Mouse (Mus musculus) mature B cell (primary cell): ENCODE measurements around the gene Tfap2e.

Experiments
- in situ Hi-C: fragments of 300-500 bp; cut with MboI; formaldehyde crosslinking; loops from 2 replicates; pipeline ENCODE4 v1.14.3; 2019

Gene Tfap2e

GRCm38 (mm10) chr4:126736001-126736414 is at the start of gene Tfap2e:
Gene Tfap2e (minus strand): TSS chr4:126736240.
- in situ Hi-C loops: no loop called here

- in situ Hi-C loops: no loop called here
Measured at GRCm38 (mm10) chr4:126782996-126783395, 47.0 kb upstream of the Tfap2e start.

DNA sequence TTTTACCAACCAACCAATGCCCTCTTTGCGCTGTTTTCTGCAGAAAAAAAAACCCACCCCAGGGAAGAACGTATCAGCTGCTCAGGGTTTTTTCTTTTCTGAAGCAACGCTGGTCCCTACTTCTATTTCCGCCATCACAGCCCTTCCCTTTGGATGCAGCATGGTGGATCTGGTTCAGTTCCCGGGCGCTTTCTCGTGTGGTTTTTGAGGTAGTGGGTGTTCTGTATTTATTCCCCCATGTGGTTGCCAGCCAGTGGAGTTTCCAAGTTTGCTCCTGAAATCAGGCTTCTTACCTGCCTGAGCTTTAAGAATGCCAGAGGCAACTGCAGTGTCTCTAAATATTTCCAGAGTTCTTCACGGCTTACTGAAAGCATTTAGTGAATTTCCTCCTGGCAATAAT is 46.5 kb upstream of the Tfap2e start:
- in situ Hi-C loops: no loop called here

GRCm38 (mm10) chr4:126781871-126782270 is 45.8 kb upstream of the Tfap2e start:
- in situ Hi-C loops: no loop called here

DNA sequence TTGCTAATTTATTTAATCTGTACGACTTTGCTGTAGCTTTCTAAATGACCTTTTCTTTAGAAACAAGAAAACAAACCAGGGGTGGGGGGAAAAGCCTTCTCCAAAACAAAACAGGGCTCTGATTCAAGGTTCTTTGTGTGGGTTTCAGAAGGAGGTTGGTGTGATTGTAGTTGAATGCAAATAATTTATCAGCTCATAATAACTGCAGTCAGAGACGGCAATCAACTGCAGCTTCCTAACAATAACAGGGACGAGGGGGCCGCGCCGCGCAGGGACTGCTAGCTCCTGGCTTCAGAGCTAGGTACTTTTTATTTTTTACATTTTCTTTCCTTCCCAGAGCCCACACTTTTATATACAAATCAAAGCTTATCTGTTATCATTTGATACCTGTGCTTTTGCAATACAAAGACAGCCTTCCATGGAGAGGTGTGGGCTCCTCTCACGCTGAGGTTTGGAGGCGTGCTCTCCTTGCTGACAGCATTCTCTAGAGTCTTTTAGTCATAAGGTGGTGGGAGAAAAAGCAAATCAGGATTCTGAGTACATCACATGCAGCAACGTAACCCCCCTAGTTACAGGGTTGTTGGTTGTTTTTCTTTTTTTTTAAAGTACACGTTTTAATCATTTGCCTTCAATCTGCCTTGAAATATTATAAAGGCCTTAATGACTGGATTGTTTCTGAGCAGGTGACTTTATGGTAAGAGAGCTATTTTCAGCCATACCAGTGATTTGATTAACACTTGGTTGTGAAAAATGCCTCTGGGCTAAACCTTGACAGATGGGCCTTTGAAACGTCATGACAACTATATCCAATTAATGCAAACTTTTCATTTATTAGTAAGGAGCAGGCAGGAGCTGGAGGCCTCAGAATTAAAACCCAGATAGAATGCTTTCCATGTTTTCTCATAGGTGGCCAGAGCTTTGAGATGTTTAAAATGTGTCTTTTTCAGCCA is 44.1 kb upstream of the Tfap2e start:
- in situ Hi-C loops: no loop called here

DNA sequence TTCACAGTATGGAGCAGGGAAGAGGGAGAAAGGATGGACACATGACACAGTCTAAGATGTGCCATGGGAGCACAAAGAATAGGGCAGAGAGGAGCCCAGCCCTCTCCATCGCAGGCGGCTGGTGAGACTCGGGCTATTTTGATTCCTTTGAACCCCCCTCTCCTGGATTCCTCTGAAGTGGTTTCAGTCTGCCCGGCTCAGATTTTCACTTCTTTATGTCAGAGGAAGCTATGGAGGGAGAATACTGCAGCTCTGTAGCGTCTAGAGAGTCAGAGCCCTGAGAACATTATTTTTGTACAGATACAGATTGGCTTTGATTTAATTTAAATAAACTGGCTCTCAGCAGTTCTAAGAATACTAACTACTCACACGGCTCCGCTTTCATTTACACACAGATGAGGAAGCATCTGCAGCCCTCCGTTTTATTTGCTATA is 43.1 kb upstream of the Tfap2e start:
- in situ Hi-C loops: no loop called here

GRCm38 (mm10) chr4:126775182-126775581 is 39.1 kb upstream of the Tfap2e start:
- in situ Hi-C loops: no loop called here

DNA sequence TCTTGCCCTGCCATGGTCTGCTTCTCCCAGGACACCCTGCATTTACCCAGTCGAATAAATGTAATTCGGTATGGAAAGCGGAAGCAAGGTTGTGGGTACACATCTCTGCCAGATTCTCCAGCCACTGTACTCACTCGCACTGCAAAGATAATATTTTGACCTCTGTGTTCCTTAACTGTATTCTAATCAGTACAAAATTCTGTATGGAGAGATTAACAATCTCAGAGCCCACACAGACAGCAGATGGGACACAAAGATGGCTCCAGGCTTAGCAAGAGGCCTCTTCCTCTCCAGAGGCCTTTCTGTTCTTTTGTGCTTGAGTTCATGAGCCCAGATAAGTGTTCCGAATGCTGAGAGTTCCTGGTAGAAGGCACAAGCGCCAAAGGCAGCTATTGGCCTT is 37.8 kb upstream of the Tfap2e start:
- in situ Hi-C loops: no loop called here

DNA sequence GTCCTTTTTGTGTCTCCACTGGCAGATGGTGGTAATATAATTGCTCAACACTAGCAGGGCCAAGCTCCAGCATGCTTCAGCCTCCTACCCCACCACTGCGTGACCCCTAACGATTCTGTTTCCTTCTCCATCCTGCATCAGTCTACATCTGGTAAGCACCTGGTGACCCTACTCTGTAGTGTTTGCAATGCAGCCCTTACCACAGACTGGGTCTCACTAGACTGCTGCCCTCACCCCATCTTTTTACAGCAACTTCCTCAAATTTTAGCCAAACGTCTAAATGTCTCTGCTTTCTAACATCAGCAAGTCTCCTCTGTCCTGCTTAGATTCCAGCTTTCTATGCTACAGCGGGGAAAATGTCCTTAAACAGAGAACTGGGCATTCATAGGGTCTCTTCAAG is 34.8 kb upstream of the Tfap2e start:
- in situ Hi-C loops: no loop called here

GRCm38 (mm10) chr4:126769800-126770563 is 33.9 kb upstream of the Tfap2e start:
- in situ Hi-C loops: no loop called here

DNA sequence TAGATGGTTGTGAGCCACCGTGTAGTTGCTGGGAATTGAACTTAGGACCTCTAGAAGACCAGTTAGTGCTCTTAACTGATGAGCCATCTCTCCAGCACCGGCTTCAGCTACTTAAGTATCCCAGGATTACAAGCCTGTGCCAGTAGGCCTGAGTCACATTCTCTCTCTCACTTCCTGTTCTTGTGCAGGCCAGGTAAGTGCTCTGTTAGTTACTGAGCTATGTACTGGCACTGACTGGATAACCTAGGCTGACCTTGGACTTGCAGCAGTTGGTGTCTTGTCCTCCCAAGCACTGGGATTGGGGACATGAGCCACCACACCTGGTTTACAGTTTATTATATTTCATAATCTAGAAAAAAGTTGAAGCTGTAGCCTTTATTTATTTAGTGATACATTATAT is 27.4 kb upstream of the Tfap2e start:
- in situ Hi-C loops: no loop called here

GRCm38 (mm10) chr4:126762586-126763359 is 26.7 kb upstream of the Tfap2e start:
- in situ Hi-C loops: no loop called here

- in situ Hi-C loops: no loop called here
Measured at GRCm38 (mm10) chr4:126759435-126759834, 23.4 kb upstream of the Tfap2e start.

GRCm38 (mm10) chr4:126758299-126758698 is 22.3 kb upstream of the Tfap2e start:
- in situ Hi-C loops: no loop called here

DNA sequence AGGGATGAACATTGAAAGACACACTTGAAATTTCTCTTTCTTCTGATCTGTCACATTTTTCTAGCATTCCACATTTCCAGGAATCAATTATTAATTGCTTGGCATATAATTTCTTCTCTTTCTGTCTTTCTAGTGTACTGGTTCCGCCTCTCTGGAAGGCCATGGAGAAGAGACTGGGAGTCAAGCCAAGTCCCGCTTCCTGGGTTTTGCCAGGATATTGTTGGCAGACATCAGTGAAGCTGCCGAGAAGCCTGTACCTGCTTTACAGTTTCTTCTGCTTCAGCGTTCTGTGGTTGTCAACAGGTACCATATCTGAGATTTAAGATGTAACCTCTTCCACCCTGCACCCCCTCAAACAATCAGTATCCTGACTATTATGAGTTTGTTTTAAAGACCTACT is 20.7 kb upstream of the Tfap2e start:
- in situ Hi-C loops: no loop called here

GRCm38 (mm10) chr4:126754736-126755374 is 18.8 kb upstream of the Tfap2e start:
- in situ Hi-C loops: no loop called here

- in situ Hi-C loops: no loop called here
Measured at GRCm38 (mm10) chr4:126754231-126754611, 18.2 kb upstream of the Tfap2e start.

DNA sequence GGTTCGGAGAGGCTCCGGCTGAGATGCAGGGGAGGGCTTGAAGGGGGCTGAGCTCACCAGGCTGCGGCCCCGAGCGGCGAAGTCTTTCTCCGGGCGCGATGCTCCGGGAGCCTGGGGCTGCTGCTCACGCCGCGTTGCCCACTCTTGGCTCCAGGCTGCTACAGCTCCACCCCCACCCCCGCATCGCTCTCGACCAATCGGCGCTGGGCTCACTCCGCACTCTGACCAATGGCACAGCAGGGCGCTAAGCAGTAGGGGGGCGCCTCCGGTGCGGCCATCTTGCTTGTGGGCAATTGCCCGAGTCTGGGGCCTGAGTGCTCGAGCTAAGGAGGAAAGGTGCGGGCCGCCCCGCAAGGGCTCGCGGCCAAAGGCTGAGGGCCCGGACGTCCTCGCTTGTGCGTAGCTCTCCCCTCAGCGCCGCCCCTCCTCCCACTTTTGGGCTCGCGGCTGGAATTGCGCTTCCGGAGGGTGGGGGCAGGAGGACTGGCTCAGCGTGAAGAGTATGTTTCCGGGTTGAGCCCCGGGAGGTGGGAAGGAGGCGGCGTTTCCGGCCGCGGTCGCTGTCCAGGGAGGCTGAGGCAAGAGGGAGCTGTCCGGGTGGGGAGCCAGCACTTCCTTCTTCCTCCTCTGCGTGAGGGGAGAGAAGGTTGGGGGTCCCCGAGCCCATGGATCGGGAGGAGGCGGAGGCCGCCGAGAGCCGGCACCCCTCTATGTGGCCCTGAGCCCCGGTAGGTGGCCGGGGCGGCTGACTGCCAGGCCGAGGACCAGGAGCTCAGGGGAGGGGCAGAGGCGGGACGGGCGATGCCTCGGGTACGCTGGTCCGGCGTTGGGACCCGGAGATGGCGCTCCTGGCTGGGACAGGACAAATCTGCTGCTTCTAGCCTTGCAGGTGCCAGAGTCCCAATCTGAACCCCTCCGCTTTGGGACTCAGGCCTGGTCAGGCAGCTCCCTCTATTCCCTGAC is 17.5 kb upstream of the Tfap2e start, which contains the start of the genes Ncdn and AU040320:
Ncdn (minus strand) TSS at position 171 of the 963 bp plus-strand sequence.
AU040320 (plus strand) TSS at position 277 of the 963 bp plus-strand sequence.
- in situ Hi-C loops: no loop called here

GRCm38 (mm10) chr4:126752608-126753141 is 16.6 kb upstream of the Tfap2e start:
- in situ Hi-C loops: no loop called here
